8 mouse cellular contexts compared by ENCODE assay signal in genomic region chr6:17637205-17638203, GRCm38 (mm10). TPM values are rescaled to one million over a fixed set of nuclear protein-coding genes. Genes with fewer than 3 reads are reported as not detected.
DNase-seq lines count a peak whose midpoint lies in the region; ATAC-seq and TF ChIP-seq lines count a peak whose summit lies in the region.

No protein-coding gene starts in this region.

- peak overlapping the region; percentile 98 for H3K4me3 ChIP-seq in intestine, postnatal 0 days (ENCODE audit: low read depth, low read length)
- H3K4me3 ChIP-seq in liver, adult 2 months (ENCODE audit: insufficient read depth, low read depth, low read length) = peak overlapping the region; percentile 62

- TF ChIP-seq POLR2A in liver, adult 2 months (IDR thresholded peaks at IDR 0.05; ENCODE audit: extremely low read depth, insufficient read depth, low read length) = no peak

- peak; percentile 34 to 77 for DNase-seq in B cell, adult 2 months
- peak; percentile 63 for DNase-seq in embryo, embryonic 10.5 days (ENCODE audit: low spot score)
- peak; percentile 10 for DNase-seq in gastrocnemius, postnatal 25 days
- DNase-seq in liver, adult 2 months (ENCODE audit: extremely low read depth, low read depth, low spot score) = peak; percentile 52
- DNase-seq in naive thymus-derived CD4-positive, alpha-beta T cell, adult 2 months (ENCODE audit: low read depth) = peak; percentile 56
- peak; percentile 32 for DNase-seq in testis, postnatal 14 days (ENCODE audit: low spot score)

- under 1% methylated on average over 49 of the region's 62 CpGs for WGBS in intestine, postnatal 0 days
- WGBS in liver, adult 2 months = under 1% methylated on average over 41 of the region's 62 CpGs

- peak overlapping the region; percentile 99 for H3K9ac ChIP-seq in intestine, postnatal 0 days (ENCODE audit: low read depth, low read length)
- H3K9ac ChIP-seq in liver, adult 2 months (ENCODE audit: low read depth, low read length) = peak overlapping the region; percentile 82

- ATAC-seq in activated CD4-positive, CD25-positive, alpha-beta regulatory T cell, adult 4 months = peak; percentile 2
- ATAC-seq in intestine, postnatal 0 days = peak; percentile 76

- no peaks in the 10 kb centered on the region for H3K36me3 ChIP-seq in intestine, postnatal 0 days (ENCODE audit: control insufficient read depth, insufficient read depth)
- no peaks in the 10 kb centered on the region for H3K36me3 ChIP-seq in liver, adult 2 months (ENCODE audit: control insufficient read depth, insufficient read depth, low read length)

- H3K79me2 ChIP-seq in liver, adult 2 months (ENCODE audit: control insufficient read depth, insufficient read depth, low read length) = peaks cover 11% of the 10 kb centered on the region; the same call in 1 of the 2 replicates

- no peak for TF ChIP-seq CTCF in intestine, postnatal 0 days (IDR thresholded peaks at IDR 0.05; ENCODE audit: low read depth)
- no peak for TF ChIP-seq CTCF in liver, adult 2 months (IDR thresholded peaks at IDR 0.05; ENCODE audit: low read depth, low read length)

- H3K27me3 ChIP-seq in intestine, postnatal 0 days (replicated peaks; ENCODE audit: control insufficient read depth, insufficient read depth, low read length) = no peaks in the 10 kb centered on the region
- H3K27me3 ChIP-seq in liver, adult 2 months (ENCODE audit: control insufficient read depth, insufficient read depth, low read length) = no peaks in the 10 kb centered on the region

- no peaks in the 10 kb centered on the region for H3K9me3 ChIP-seq in intestine, postnatal 0 days (ENCODE audit: control insufficient read depth)

- no peaks in the 10 kb centered on the region for H3K4me1 ChIP-seq in intestine, postnatal 0 days (replicated peaks; ENCODE audit: control insufficient read depth, insufficient read depth, low read length)
- H3K4me1 ChIP-seq in liver, adult 2 months (ENCODE audit: control insufficient read depth, insufficient read depth, low read length) = peaks cover 11% of the 10 kb centered on the region

- H3K4me2 ChIP-seq in intestine, postnatal 0 days (replicated peaks; ENCODE audit: low read depth) = peak overlapping the region; percentile 70

- peak overlapping the region; percentile 99 for H3K27ac ChIP-seq in intestine, postnatal 0 days (ENCODE audit: low read depth, low read length)
- peak overlapping the region; percentile 54 for H3K27ac ChIP-seq in liver, adult 2 months (replicated peaks; ENCODE audit: insufficient read depth, low read depth, low read length)

RNA-seq across cellular contexts. Expression of gene Capza2, which starts 1.5 kb away (rescaled TPM):
- 100 to 1,000 TPM; 350 to 408 TPM for polyA plus RNA-seq in activated CD4-positive, CD25-positive, alpha-beta regulatory T cell, adult 4 months (2017; shearing (Covaris generic))
- total RNA-seq in gastrocnemius, postnatal 25 days (2021) = 100 to 1,000 TPM; 252 to 287 TPM
- 195 and 197 TPM in 2 replicates for polyA plus RNA-seq in intestine, postnatal 0 days (2015; fragmentation: Nextera tagmentation; extraction: Ambion mirVana)
- 71.2 and 80.9 TPM in 2 replicates for total RNA-seq in liver, adult 2 months (2014; rRNA removed)
- 7.7 and 9.4 TPM in 2 replicates for polyA plus RNA-seq in liver, adult 2 months (2012; rRNA removed)

RNA-seq across cellular contexts. Expression of gene St7, which starts 55.2 kb away (rescaled TPM):
- 1 to 10 TPM; 4.2 to 4.6 TPM for polyA plus RNA-seq in activated CD4-positive, CD25-positive, alpha-beta regulatory T cell, adult 4 months (2017; shearing (Covaris generic))
- total RNA-seq in gastrocnemius, postnatal 25 days (2021) = 10 to 100 TPM; 12.4 to 16.0 TPM
- polyA plus RNA-seq in intestine, postnatal 0 days (2015; fragmentation: Nextera tagmentation; extraction: Ambion mirVana) = 11.2 and 12.4 TPM in 2 replicates
- total RNA-seq in liver, adult 2 months (2014; rRNA removed) = 8.7 and 8.8 TPM in 2 replicates
- polyA plus RNA-seq in liver, adult 2 months (2012; rRNA removed) = 5.7 and 7.1 TPM in 2 replicates

Comparison
In these comparisons a context has a peak if more than half of its experiments do, and no peak if none do; other contexts are left out.
1. Peak in every context shown above with its lines: DNase-seq, ATAC-seq, H3K4me3 ChIP-seq and H3K27ac ChIP-seq.
2. DNase-seq: peak in every context shown above with its lines; median percentile 63 in embryo, embryonic 10.5 days; 56 in naive thymus-derived CD4-positive, alpha-beta T cell, adult 2 months; 56 in B cell, adult 2 months; 52 in liver, adult 2 months; 32 in testis, postnatal 14 days; 10 in gastrocnemius, postnatal 25 days.
3. RNA of gene Capza2, which starts 1.5 kb away (polyA plus RNA-seq): 350 to 408 TPM in activated CD4-positive, CD25-positive, alpha-beta regulatory T cell, adult 4 months and 195 to 197 TPM in intestine, postnatal 0 days; 7.7 to 9.4 TPM in liver, adult 2 months; every median in the first group is over 10 times any median in the second.